Mouse (Mus musculus): Measurements from ENCODE around the gene Acoxl.

- TF ChIP-seq CTCF (IDR thresholded peaks at IDR 0.05; ENCODE audit: extremely low read depth, insufficient read depth, low read length) (no peak), POLR2A (IDR thresholded peaks at IDR 0.05; ENCODE audit: extremely low read depth, insufficient read depth, low read length) (no peak)
Measured at GRCm38 (mm10) chr2:128126591-128127051, 287.9 kb downstream of the Acoxl start.

All from cortical plate, adult 2 months (tissue).